Mouse (Mus musculus): ENCODE results near the gene Dab2ip. TPM values are rescaled to one million over a fixed set of nuclear protein-coding genes. Genes with fewer than 3 reads are reported as not detected.

Gene Dab2ip
- polyA plus RNA-seq, 1 experiment from 2014 or later, result 44.8 TPM

DNA sequence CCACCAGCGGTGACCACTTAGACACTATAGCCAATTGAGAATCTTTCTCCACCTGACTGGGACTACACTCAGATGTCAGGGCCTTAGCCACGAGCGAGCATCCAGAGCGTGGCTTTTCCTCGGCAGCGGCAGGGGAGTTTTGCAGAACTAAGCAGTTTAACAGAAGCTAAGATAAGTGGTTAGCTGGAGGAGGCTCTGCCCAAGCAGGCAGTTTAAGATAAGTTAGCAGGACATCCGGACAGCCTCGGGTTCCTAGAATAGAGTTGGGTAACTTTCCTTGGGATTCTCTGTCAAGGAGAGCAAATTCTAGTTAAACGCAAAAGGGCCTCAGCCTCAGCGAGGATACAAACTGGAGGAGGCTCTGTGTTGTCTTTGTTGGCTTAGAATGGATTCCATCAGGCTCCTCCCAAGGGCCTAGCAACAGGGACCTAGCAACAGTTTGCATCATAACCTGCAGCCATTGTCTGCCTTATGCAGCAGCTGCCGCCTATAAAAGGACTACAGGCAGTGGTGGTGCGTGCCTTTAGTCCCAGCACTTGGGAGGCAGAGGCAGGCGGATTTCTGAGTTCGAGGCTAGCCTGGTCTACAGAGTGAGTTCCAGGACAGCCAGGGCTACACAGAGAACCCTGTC is 31.3 kb upstream of the Dab2ip start:
- Histone ChIP-seq H3K27me3 (ENCODE audit: control insufficient read depth, insufficient read depth, low read length) (no peaks in the 10 kb centered on the region), H3K9me3 (ENCODE audit: control insufficient read depth, low read depth, low read length) (no peaks in the 10 kb centered on the region), H3K27ac (ENCODE audit: low read length) (no peak overlapping the region), H3K36me3 (ENCODE audit: control insufficient read depth, insufficient read depth, low read length) (no peaks in the 10 kb centered on the region), H3K4me3 (ENCODE audit: low read depth, low read length) (no peak overlapping the region), H3K4me2 (replicated peaks; ENCODE audit: low read depth, low read length) (no peak overlapping the region), H3K4me1 (ENCODE audit: control insufficient read depth, insufficient read depth, low read length) (no peaks in the 10 kb centered on the region), H3K9ac (replicated peaks; ENCODE audit: low read depth, low read length) (no peak overlapping the region)
- ATAC-seq (ENCODE audit: insufficient number of reproducible peaks, insufficient read depth, low FRiP score, low read depth), result no peak
- 92% methylated on average over 14 of the region's 14 CpGs for WGBS

DNA sequence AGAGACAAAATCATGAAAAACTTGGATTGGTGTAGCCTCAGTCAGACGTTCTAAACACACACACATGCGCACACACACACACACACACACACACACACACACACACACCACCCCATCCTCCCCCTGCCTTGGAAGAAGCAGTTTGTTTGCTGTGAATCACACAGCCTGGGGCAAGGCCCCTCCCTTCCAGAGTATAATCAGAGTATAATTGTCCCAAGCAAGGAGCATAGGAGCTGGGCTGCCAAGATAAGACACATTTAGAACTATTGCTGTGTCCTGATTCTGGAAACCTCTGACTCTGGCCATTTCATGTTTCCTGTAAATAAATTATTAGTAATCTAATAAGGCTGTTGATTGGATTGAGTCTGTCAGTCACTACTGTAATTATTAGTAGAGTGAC is 29.0 kb upstream of the Dab2ip start:
- ATAC-seq (ENCODE audit: insufficient number of reproducible peaks, insufficient read depth, low FRiP score, low read depth), result no peak
- no peaks in the 10 kb centered on the region for H3K9me3 ChIP-seq (ENCODE audit: control insufficient read depth, low read depth, low read length)
- H3K27ac ChIP-seq (ENCODE audit: low read length), result no peak overlapping the region
- H3K9ac ChIP-seq (replicated peaks; ENCODE audit: low read depth, low read length), result no peak overlapping the region
- H3K4me3 ChIP-seq (ENCODE audit: low read depth, low read length), result no peak overlapping the region
- H3K36me3 ChIP-seq (ENCODE audit: control insufficient read depth, insufficient read depth, low read length), result no peaks in the 10 kb centered on the region
- H3K27me3 ChIP-seq (ENCODE audit: control insufficient read depth, insufficient read depth, low read length), result no peaks in the 10 kb centered on the region
- no peak overlapping the region for H3K4me2 ChIP-seq (replicated peaks; ENCODE audit: low read depth, low read length)
- 79% methylated on average over 2 of the region's 2 CpGs for WGBS
- no peaks in the 10 kb centered on the region for H3K4me1 ChIP-seq (ENCODE audit: control insufficient read depth, insufficient read depth, low read length)

DNA sequence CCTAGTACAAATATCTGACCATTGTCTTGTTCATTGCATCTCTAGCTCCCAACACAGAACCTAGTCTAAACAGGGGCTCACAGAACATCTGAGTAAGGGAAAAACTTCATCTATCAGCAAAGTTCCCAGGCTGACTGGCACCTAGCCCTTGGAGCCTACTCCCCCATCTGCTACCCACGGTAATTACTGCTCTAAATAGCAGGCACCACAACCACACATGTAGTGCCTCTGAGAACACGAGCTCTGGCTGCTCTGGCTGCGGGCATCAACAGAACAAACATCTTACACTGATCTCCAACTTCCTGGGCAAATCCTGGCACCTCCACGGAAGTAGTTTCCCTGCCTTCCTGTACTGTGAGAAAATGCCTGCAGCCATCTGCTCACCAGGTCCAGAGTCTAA is 28.2 kb upstream of the Dab2ip start:
- no peak overlapping the region for H3K9ac ChIP-seq (replicated peaks; ENCODE audit: low read depth, low read length)
- no peak for ATAC-seq (ENCODE audit: insufficient number of reproducible peaks, insufficient read depth, low FRiP score, low read depth)
- WGBS, result 61% methylated on average over 4 of the region's 4 CpGs

DNA sequence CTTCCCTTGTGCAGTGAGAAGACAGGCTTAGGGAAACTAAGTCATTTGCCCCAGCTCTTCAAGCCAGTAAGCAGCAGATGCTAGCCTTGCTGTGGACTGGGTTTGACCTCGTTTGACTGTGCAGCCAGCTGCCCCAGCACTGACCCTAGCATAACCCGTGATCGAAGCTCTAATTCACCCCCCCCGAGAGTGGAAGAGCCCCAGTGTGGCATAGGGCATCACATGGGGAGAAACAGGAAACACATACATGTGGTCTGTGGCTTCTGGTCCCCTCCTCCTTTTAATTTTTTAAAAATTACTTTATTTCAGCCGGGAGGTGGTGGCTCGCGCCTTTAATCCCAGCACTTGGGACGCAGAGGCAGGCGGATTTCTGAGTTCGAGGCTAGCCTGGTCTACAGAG is 27.3 kb upstream of the Dab2ip start:
- no peak overlapping the region for H3K27ac ChIP-seq (ENCODE audit: low read length)
- no peak overlapping the region for H3K4me3 ChIP-seq (ENCODE audit: low read depth, low read length)
- no peaks in the 10 kb centered on the region for H3K4me1 ChIP-seq (ENCODE audit: control insufficient read depth, insufficient read depth, low read length)
- H3K9ac ChIP-seq (replicated peaks; ENCODE audit: low read depth, low read length), result no peak overlapping the region
- no peaks in the 10 kb centered on the region for H3K36me3 ChIP-seq (ENCODE audit: control insufficient read depth, insufficient read depth, low read length)
- no peaks in the 10 kb centered on the region for H3K9me3 ChIP-seq (ENCODE audit: control insufficient read depth, low read depth, low read length)
- no peak for ATAC-seq (ENCODE audit: insufficient number of reproducible peaks, insufficient read depth, low FRiP score, low read depth)
- no peaks in the 10 kb centered on the region for H3K27me3 ChIP-seq (ENCODE audit: control insufficient read depth, insufficient read depth, low read length)
- 83% methylated on average over 10 of the region's 10 CpGs for WGBS
- H3K4me2 ChIP-seq (replicated peaks; ENCODE audit: low read depth, low read length), result no peak overlapping the region

More for the DNA sequence above, 28.2 kb upstream of the Dab2ip start:
- Histone ChIP-seq H3K27me3 (ENCODE audit: control insufficient read depth, insufficient read depth, low read length) (no peaks in the 10 kb centered on the region), H3K9me3 (ENCODE audit: control insufficient read depth, low read depth, low read length) (no peaks in the 10 kb centered on the region), H3K36me3 (ENCODE audit: control insufficient read depth, insufficient read depth, low read length) (no peaks in the 10 kb centered on the region), H3K4me1 (ENCODE audit: control insufficient read depth, insufficient read depth, low read length) (no peaks in the 10 kb centered on the region), H3K4me3 (ENCODE audit: low read depth, low read length) (no peak overlapping the region), H3K27ac (ENCODE audit: low read length) (no peak overlapping the region), H3K4me2 (replicated peaks; ENCODE audit: low read depth, low read length) (no peak overlapping the region)

DNA sequence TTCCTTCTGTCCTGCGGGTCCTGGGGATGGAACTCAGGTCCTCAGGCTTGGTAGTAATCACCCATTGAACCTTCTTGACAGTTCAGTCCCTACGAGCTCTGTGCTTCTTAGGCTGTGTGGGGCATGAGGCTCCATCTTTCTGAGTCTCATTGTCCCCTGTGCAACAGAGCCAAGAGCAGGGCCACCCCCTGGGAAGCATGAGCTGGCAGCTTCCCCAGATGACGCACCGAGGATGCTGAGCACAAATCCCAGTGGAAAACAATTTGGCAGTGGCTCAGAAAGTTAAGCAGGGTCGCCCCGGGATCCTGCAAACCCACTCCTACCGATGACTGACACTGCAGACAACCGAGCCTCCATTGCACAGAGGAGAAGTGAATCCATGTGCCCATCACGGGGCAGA is 24.4 kb upstream of the Dab2ip start:
- ATAC-seq (ENCODE audit: insufficient number of reproducible peaks, insufficient read depth, low FRiP score, low read depth), result no peak
- Histone ChIP-seq H3K4me1 (ENCODE audit: control insufficient read depth, insufficient read depth, low read length) (no peaks in the 10 kb centered on the region), H3K36me3 (ENCODE audit: control insufficient read depth, insufficient read depth, low read length) (no peaks in the 10 kb centered on the region), H3K4me3 (ENCODE audit: low read depth, low read length) (no peak overlapping the region), H3K9me3 (ENCODE audit: control insufficient read depth, low read depth, low read length) (no peaks in the 10 kb centered on the region), H3K27me3 (ENCODE audit: control insufficient read depth, insufficient read depth, low read length) (no peaks in the 10 kb centered on the region), H3K9ac (replicated peaks; ENCODE audit: low read depth, low read length) (no peak overlapping the region), H3K27ac (ENCODE audit: low read length) (no peak overlapping the region), H3K4me2 (replicated peaks; ENCODE audit: low read depth, low read length) (no peak overlapping the region)
- 63% methylated on average over 9 of the region's 9 CpGs for WGBS

DNA sequence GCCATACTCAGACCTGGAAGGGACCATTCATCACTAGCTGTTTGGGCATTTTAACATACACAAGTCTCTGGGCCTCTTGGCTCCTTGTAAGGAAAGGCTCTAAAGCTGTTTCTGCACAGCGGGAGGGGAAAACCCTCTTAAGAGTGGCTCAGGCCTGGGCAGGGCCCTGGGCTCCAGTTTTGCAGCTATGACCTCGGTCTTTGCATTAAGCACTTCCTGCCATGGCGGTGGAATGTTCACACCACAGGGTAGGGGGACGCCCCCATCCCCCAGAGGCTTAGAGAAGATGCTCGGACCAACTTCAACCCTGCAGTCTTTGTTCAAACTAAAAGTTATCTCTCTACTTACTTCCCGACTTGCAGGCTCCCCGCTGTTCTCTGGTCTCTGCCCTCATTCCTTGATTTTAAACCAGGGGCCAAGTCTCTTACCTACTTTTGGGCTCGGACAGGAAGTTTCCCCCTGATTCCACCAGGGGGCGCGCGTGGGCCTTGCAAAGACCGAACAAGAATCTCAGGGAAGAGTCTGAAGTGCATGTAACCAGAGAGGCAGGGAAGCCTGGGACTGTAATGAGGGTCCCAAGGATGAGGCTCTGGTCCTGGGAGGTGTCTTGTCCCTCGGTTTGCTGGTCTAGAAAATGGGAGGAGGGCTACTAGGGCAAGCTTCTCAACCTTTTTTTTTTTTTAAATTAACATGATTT is 18.6 kb upstream of the Dab2ip start:
- WGBS, result 8% methylated on average over 13 of the region's 13 CpGs
- H3K4me2 ChIP-seq (replicated peaks; ENCODE audit: low read depth, low read length), result 0 out of 2 replicates have a peak overlapping the region, but pooled peaks have one; percentile 8
- ATAC-seq (ENCODE audit: insufficient number of reproducible peaks, insufficient read depth, low FRiP score, low read depth), result peak; percentile 49; the same call in 1 of the 2 replicates

DNA sequence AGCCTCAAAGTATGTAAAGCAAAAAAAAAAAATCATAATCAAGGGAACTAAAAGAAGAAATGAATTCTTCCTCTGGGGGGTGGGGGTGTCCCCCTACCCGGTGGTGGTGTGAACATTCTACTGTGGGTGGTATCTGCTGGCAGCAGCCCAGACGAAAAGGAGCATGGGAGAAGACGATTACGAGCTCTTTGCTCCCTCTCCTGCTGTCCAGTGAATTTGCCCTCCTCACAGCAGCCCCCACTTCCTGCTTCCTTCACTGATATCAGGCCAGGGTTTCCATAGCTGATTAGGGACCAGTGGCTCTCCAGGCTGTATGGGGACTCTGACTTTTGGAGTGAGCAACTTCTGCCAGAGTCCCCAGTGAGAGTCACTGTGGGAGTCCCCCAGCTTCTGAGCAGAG is 17.3 kb upstream of the Dab2ip start:
- 34% methylated on average over 4 of the region's 4 CpGs for WGBS

More for the DNA sequence above, 18.6 kb upstream of the Dab2ip start:
- no peaks in the 10 kb centered on the region for H3K4me1 ChIP-seq (ENCODE audit: control insufficient read depth, insufficient read depth, low read length)
- H3K9me3 ChIP-seq (ENCODE audit: control insufficient read depth, low read depth, low read length), result no peaks in the 10 kb centered on the region
- no peak overlapping the region for H3K4me3 ChIP-seq (ENCODE audit: low read depth, low read length)
- H3K27me3 ChIP-seq (ENCODE audit: control insufficient read depth, insufficient read depth, low read length), result no peaks in the 10 kb centered on the region
- H3K36me3 ChIP-seq (ENCODE audit: control insufficient read depth, insufficient read depth, low read length), result no peaks in the 10 kb centered on the region
- no peak overlapping the region for H3K9ac ChIP-seq (replicated peaks; ENCODE audit: low read depth, low read length)
- peak overlapping the region; percentile 81 for H3K27ac ChIP-seq (ENCODE audit: low read length)

DNA sequence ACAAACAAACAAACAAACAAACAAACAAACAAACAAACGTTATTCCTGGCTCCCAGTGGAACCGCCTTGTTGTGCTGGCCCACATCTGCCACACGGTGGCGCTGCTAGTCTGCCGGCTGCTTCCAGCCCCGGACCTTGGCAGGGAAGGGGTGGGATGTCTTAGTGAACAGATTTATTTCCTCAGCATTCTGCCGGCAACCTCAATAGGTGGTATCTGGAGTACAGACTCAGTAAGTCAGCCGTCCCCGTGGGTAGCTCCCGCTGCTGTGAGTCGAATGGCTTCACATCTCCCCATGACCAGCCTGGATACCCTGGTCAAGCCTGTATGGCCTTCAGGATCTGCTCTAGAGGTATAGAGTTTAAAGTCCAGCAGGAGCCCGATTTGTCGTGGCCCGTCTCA is 13.3 kb upstream of the Dab2ip start:
- Histone ChIP-seq H3K27me3 (ENCODE audit: control insufficient read depth, insufficient read depth, low read length) (no peaks in the 10 kb centered on the region), H3K36me3 (ENCODE audit: control insufficient read depth, insufficient read depth, low read length) (no peaks in the 10 kb centered on the region), H3K4me1 (ENCODE audit: control insufficient read depth, insufficient read depth, low read length) (peaks cover 11% of the 10 kb centered on the region), H3K27ac (ENCODE audit: low read length) (peak overlapping the region; percentile 44; the same call in 1 of the 2 replicates), H3K4me3 (ENCODE audit: low read depth, low read length) (peak overlapping the region; percentile 15; the same call in 1 of the 2 replicates), H3K9ac (replicated peaks; ENCODE audit: low read depth, low read length) (no peak overlapping the region), H3K9me3 (ENCODE audit: control insufficient read depth, low read depth, low read length) (no peaks in the 10 kb centered on the region), H3K4me2 (replicated peaks; ENCODE audit: low read depth, low read length) (peak overlapping the region; percentile 43)
- peak; percentile 68; the same call in 1 of the 2 replicates for ATAC-seq (ENCODE audit: insufficient number of reproducible peaks, insufficient read depth, low FRiP score, low read depth)
- 9% methylated on average over 14 of the region's 14 CpGs for WGBS

More for the DNA sequence above, 17.3 kb upstream of the Dab2ip start:
- no peak for ATAC-seq (ENCODE audit: insufficient number of reproducible peaks, insufficient read depth, low FRiP score, low read depth)
- Histone ChIP-seq H3K4me2 (replicated peaks; ENCODE audit: low read depth, low read length) (no peak overlapping the region), H3K4me3 (ENCODE audit: low read depth, low read length) (no peak overlapping the region), H3K27me3 (ENCODE audit: control insufficient read depth, insufficient read depth, low read length) (no peaks in the 10 kb centered on the region), H3K9ac (replicated peaks; ENCODE audit: low read depth, low read length) (no peak overlapping the region), H3K27ac (ENCODE audit: low read length) (no peak overlapping the region; the same call in 1 of the 2 replicates), H3K9me3 (ENCODE audit: control insufficient read depth, low read depth, low read length) (no peaks in the 10 kb centered on the region), H3K4me1 (ENCODE audit: control insufficient read depth, insufficient read depth, low read length) (peaks cover 11% of the 10 kb centered on the region), H3K36me3 (ENCODE audit: control insufficient read depth, insufficient read depth, low read length) (no peaks in the 10 kb centered on the region)

All from stomach, embryonic 14.5 days (tissue).